Mouse (Mus musculus) ovary, postnatal 10 days (tissue): ENCODE measurements around the gene Dbp.
"Not testable (repeated sequence)": the region's sequence is repeated elsewhere in the genome, so short reads cannot be mapped to it uniquely, and the experiment has no call there.

Experiments
- DNase-seq: peaks from one replicate; pipeline ENCODE4 v3.0.0; 2022; ENCODE audit warnings: low spot score

The Dbp gene

GRCm38 (mm10) chr7:45704730-45705442 is at the start of gene Dbp:
Gene Dbp (plus strand): TSS chr7:45705088.
- DNase-seq, result peak; percentile 90

DNA sequence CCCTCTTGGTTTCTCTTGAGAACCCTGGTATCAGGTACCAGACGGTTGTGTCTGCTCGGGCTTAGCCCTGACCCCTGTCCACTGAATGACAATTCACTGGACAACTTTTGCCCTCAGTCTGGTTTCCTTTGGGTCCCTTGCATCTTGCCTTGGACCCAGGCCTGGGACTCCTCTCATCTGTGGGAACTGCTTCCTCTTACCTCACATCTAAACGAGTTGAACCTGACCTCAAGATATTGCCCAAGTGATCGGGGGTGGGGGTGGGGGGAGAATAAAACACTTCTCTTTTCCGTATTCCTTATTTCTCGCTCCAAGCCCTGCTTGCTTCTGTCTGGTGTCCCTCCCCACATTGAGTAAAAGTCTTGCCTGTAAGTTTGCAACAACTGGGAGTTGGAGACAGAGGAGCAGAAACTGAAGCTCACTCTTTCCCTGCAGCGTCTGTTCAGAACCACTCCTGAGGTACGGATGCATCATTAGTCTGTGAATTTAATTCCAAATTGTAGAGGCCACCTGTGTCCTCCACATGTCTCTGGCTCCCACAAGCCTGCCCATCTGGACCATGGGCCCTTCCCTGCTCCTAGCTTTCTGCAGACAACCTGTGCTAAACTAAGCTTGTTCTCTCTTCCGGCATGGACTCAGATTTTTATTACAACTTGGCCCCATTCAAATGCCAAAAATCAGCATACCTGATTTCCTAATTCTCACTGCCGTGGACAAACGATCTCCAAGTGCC is 44.0 kb upstream of the Dbp start:
- DNase-seq, result no peak

- DNase-seq, result not testable (repeated sequence)
Observed at GRCm38 (mm10) chr7:45661702-45662101, 43.2 kb upstream of the Dbp start.

DNA sequence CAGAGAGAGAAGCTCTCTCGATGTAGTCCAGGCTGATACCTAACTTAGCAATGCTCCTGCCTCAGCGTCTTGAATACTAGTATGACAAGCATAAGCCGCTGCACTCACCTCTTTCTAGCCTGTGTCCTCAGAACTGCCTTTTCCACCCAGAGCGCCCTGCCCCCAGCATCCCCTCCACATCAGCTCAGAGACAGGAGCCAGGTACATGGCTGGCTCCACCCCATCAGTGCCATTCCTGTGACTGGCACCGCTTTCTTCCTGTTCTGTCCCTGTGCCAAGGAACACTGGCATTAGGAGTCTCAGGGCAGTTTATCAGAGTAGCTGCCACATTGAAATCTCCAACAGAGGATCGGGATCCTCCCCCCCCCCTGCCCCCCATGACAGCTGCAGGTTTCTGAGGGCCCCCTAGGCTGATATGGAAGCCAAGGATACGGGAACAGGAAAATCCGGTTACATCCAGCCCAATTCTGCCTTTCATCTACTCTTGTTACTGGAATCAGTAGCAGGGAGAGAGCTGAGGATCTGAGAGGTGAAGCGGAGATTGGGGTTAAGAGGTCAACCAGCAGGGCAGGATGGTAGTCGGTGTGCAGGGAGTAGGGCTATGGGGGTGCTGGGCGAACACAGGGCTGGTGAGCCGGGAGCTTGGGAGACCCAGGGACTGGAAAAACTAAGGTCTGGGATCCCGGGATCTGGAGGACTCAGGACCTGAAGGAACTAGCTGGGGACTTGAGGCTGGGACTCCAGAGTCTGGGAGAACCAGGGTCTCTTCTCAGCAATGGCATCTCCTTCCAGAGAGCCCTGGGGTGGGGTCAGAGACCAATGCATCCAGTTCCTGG is 39.4 kb upstream of the Dbp start:
- DNase-seq, result no peak

GRCm38 (mm10) chr7:45666161-45666560 is 38.7 kb upstream of the Dbp start, which contains the start of gene Fut2:
Gene Fut2 (minus strand): TSS chr7:45666394.
- DNase-seq, result no peak

GRCm38 (mm10) chr7:45667761-45668160 is 37.1 kb upstream of the Dbp start:
- DNase-seq, result no peak

DNA sequence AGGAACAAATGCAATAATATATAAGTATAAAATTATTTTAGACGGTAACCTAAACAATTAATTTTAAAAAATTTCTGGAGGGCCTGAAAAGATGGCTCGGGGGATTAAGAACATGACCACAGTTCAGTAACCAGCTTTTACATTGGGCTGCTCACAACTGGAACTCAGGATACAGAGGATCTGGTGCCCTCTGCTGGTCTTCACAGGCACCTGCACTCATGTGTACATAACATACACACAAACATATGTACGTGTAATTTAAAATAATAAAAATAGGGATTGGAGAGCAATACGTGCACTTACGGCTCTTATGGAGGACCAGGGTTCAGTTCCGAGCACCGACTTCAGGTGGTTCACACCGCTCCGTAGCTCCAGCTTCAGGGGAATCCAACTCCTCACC is 36.0 kb upstream of the Dbp start:
- no peak for DNase-seq

GRCm38 (mm10) chr7:45677627-45678295 is 27.1 kb upstream of the Dbp start:
- no peak for DNase-seq

DNA sequence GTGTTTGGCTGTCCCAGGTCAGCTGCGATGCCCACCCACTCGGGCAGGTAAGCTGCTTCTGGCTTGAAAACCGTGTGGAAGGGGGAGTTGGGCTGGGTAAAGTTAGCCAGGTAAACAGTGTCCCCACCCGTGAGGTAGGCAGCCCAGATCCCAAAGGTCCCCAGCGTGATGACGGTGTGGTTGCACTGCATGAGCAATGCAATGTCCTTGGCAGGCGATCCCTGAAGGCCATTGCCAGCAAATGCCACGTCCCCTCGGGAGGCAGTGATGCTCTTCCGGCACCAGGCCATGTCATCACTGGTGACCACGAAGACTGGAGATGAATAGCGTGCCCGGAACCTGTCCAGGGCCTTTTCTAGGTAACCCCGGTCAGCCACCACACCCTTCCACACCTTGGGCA is 26.4 kb upstream of the Dbp start:
- DNase-seq, result no peak

DNA sequence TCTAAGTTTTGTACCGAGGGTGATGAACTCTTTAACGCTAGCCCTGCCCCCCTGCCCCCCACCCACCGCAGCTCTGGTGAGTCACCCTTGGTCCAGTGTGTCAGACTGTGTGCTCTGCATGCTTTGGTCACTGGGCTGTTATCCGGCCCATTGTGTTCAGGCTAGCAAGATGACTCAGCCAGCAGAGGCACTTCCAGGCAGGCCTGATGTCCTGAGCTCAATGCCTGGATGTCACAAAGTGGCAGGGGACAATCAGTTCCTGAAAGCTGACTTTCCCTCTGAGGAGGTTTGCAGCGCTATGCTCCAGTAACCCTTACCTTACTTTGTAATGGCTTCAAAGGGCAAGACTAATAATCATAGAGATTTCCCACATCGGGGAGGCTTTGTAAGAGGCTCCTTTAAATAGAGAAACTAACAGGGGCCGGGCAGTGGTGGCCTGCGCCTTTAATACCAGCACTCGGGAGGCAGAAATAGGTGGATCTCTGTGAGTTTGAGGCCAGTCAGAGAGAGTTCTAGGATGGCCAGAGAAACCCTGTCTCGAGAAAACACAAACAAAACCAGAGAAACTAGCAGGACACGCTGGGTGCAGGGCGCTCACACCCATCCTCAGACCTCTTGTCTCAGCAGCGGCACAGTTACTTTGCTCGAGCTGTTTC is 24.8 kb upstream of the Dbp start:
- no peak for DNase-seq

DNA sequence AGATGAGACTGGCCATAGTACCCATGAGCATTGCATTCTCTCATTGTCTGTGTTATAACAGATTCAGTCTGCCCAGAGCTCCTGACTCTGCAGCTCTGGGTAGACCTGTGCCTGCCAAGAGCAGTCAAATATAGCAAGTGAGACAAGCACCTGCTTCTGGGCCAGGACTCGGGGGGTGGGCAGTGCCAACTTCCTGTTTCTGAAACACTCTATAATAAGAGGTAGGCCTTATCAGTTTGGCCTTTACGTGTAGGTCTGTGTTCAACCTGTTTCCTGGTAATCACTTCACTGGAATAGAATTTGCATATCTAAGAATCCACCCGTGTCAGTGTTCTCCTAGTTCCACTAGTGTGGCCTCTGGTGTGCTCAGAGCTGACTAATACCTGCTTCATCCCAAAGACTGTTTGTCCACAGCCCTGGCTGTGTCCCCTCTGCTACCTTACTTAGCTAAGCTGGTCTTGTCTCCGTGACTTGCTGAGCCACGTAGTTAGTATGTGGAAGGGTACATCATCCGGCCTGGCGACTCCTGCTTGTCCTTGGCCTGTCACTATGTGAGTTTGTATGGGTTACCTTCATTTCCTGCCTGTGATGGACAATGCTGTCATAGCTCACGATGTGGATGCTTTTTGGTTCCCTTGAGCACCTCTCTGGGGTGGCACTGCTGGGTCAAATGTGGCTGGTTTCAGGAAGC is 23.7 kb upstream of the Dbp start:
- no peak for DNase-seq

GRCm38 (mm10) chr7:45682144-45683126 is 22.5 kb upstream of the Dbp start:
- peak; percentile 75 for DNase-seq

DNA sequence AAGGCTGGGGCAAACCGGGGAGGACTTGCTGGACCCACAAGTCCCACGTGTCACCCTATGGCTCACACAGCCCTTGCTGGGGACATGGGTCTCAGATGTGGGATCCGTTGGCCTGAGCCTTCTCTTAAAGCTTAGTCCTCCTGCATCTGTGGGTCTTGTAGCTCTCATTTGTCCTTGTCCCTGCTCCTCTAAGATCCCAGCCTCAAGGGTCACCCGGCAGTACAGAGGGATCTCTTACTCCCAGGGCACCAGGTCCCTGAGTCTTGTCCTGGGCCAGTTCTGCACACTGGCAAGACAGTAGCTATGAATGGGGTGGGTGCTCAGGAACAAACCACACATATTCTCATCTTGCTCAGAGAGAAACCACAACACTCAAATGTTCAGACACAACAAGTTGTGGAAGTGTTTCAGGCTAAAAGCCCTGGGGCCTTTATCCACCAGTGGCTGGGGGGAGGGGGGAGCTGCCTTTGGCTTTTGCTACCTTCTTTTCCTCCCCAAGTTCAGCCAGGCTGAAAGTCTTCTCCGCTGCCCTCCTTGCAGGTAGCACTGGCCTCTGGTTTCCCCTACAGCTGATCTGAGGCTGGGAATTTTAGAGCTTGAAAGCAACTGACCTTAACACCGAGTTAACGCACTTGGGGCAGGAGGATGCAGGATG is 21.4 kb upstream of the Dbp start, which contains the start of gene Ntn5:
TSS of gene Ntn5 (plus strand) at position 627 of the 655 bp plus-strand sequence.
- DNase-seq, result no peak

GRCm38 (mm10) chr7:45685811-45686210 is 19.1 kb upstream of the Dbp start:
- no peak for DNase-seq

DNA sequence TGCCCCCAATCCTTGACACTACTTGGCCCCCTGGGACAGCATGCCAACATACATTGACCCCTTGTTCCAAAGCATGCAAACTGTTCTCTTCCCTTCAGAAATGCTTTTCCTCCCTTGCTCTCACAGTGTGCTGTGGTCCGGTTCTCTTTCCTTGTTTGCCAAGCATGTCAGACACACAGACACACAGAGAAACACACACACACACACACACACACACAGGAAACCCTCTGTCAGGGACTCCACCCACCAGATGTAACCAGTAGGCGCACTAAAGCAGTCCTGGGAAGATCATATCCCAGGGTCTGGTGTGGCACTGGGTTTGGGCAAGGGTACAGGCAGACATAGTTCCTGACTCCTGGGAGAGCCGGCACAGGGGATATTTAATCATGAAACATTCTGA is 18.0 kb upstream of the Dbp start:
- no peak for DNase-seq

GRCm38 (mm10) chr7:45689099-45689498 is 15.8 kb upstream of the Dbp start:
- no peak for DNase-seq

DNA sequence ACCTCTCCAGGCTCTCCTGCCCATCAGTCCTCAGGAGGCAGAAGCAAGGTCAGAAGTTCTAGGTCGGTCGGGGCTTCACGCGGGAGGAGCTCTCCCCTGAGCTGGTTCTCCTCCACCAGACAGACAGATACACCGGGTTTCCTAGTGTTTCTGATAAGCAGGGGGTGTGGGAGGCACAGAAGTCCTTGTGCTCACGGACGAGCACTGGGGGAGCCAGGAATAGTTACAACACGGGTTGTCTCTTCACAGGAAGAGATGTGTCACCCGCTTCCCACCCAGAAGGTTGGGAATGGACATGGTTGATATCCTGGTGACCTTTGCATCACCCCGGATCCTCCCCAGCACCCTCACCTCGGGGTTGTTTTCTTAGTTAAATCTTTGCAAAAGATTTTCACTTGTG is 15.1 kb upstream of the Dbp start:
- no peak for DNase-seq

DNA sequence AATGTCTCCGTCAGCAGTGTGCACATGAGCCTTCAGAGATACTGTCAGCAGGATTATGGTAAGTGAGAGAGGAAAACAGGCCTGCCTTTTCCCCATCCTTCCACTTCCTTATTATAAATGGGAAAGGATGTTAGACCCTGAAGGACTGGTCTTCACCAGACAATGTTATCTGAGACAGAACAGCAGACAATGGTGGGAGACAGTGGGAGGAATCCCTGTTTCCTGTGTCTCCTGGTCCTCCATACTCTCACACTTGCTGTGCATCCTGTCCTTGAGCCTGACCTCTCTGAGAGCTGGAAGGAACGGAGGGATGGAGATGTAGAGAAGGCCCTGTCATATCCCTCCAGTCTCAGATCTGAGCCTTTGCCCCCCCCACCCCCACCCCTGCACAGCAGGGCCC is 12.5 kb upstream of the Dbp start:
- DNase-seq, result no peak

DNA sequence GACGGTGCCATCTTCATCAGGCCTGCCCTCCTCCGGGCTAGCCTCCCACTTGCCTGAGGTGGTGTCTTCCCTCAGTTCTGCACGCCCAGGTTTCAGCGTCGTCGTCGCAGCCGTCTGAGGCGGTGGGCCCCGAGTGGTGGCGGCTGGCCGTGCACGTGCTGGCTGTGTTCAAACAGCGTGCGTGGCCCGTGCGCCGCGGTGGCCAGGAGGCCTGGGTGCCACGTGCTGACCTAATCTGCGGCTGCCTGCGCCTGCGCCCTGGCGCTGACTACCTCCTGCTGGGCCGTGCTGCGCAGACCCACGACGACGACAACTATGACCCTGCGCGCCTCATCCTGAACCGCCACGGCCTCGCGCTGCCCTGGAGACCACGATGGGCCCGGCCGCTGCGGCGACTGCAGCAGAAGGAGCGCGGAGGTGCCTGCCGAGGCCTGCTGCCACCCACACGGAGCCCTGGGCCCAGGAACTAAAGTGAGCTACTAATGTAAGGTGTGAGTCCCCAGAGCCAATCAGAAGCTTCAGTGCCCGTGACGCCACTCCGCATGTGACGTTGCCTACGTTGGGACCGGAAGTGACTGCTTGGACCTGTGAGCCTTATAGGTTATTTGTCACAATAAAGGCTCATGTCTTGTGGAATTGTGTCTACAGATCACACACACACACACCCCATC is 10.8 kb upstream of the Dbp start, which contains the start of gene Sec1:
TSS of gene Sec1 (minus strand) at position 482 of the 671 bp plus-strand sequence.
- DNase-seq, result no peak
